22 mouse cellular contexts compared by ENCODE assay signal in the genomic region with DNA sequence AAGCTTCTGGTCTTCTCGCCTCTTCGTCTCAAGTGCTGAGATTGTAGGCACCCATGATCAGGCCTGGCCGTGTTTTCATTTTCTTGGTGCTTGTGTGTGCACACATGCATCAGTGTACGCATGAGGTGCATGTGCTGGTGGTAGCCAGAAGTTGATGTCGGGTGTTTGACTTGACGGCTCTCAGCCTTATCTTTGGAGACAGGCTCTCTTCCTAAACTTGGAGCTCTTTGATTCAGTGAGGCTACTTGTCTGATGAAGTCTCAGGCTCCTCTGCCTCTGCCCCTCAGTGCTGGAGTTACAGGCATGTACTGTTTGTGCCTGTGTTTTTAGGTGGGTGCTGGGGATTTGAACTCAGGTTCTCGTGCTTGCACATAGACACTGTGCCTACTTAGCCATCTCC. TPM values are rescaled to one million over a fixed set of nuclear protein-coding genes. Genes with fewer than 3 reads are reported as not detected.
DNase-seq lines count a peak whose midpoint lies in the region; ATAC-seq lines count a peak whose summit lies in the region.
"Had no signal": no experiment of that assay in that cellular context is flagged by ENCODE, and none has a peak within 500 bp of the region (broad histone marks: within the 10 kb centered on the region; RNA-seq: fewer than 3 reads in every experiment).

No protein-coding gene starts in this region.

- H3K4me2 ChIP-seq in embryonic facial prominence, embryonic 13.5 days = no peak overlapping the region
- peak overlapping the region; percentile 22 for H3K4me2 ChIP-seq in liver, embryonic 11.5 days
- peak overlapping the region; percentile 44 for H3K4me2 ChIP-seq in liver, embryonic 15.5 days
- H3K4me2 ChIP-seq: heart, embryonic 11.5 days; heart, embryonic 15.5 days; hindbrain, embryonic 14.5 days had no signal

- WGBS in embryonic facial prominence, embryonic 13.5 days = 90% methylated on average over 7 of the region's 7 CpGs
- WGBS in embryonic facial prominence, embryonic 10.5 days = 96% methylated on average over 7 of the region's 7 CpGs
- WGBS in liver, embryonic 11.5 days = 62% methylated on average over 7 of the region's 7 CpGs
- 32% methylated on average over 7 of the region's 7 CpGs for WGBS in liver, embryonic 15.5 days (ENCODE audit: insufficient replicate concordance)

- H3K27me3 ChIP-seq in embryonic facial prominence, embryonic 13.5 days = no peaks in the 10 kb centered on the region
- H3K27me3 ChIP-seq in embryonic facial prominence, embryonic 10.5 days (replicated peaks; ENCODE audit: low read depth, poor library complexity, severe bottlenecking) = peaks cover 8% of the 10 kb centered on the region
- no peaks in the 10 kb centered on the region for H3K27me3 ChIP-seq in liver, embryonic 11.5 days (replicated peaks; ENCODE audit: control insufficient read depth, insufficient read depth, low read length)
- H3K27me3 ChIP-seq in liver, embryonic 15.5 days = no peaks in the 10 kb centered on the region
- H3K27me3 ChIP-seq: heart, embryonic 15.5 days; Patski had no signal

- no peak overlapping the region for H3K9ac ChIP-seq in embryonic facial prominence, embryonic 13.5 days
- no peak overlapping the region for H3K9ac ChIP-seq in liver, embryonic 11.5 days (ENCODE audit: low read depth, low read length)
- peak overlapping the region; percentile 28; the same call in 1 of the 2 replicates for H3K9ac ChIP-seq in liver, embryonic 15.5 days
- H3K9ac ChIP-seq: heart, embryonic 15.5 days; hindbrain, embryonic 14.5 days had no signal

- no peak overlapping the region for H3K4me3 ChIP-seq in embryonic facial prominence, embryonic 13.5 days
- H3K4me3 ChIP-seq in embryonic facial prominence, embryonic 10.5 days = no peak overlapping the region
- no peak overlapping the region for H3K4me3 ChIP-seq in liver, embryonic 11.5 days (ENCODE audit: low read depth, low read length)
- no peak overlapping the region for H3K4me3 ChIP-seq in liver, embryonic 15.5 days (replicated peaks)
- H3K4me3 ChIP-seq: erythroblast, embryonic 14.5 days; heart, embryonic 15.5 days; hindbrain, embryonic 10.5 days had no signal

- H3K36me3 ChIP-seq in embryonic facial prominence, embryonic 13.5 days = no peaks in the 10 kb centered on the region
- H3K36me3 ChIP-seq in embryonic facial prominence, embryonic 10.5 days (replicated peaks) = no peaks in the 10 kb centered on the region
- H3K36me3 ChIP-seq in liver, embryonic 11.5 days (ENCODE audit: control insufficient read depth, insufficient read depth, low read length) = no peaks in the 10 kb centered on the region
- no peaks in the 10 kb centered on the region for H3K36me3 ChIP-seq in liver, embryonic 15.5 days (replicated peaks)
- H3K36me3 ChIP-seq: heart, embryonic 15.5 days; hindbrain, embryonic 10.5 days had no signal

- 0 out of 2 replicates have a peak overlapping the region, but pooled peaks have one; percentile 13 for H3K27ac ChIP-seq in embryonic facial prominence, embryonic 13.5 days
- no peak overlapping the region for H3K27ac ChIP-seq in embryonic facial prominence, embryonic 10.5 days (replicated peaks)
- H3K27ac ChIP-seq in liver, embryonic 11.5 days (ENCODE audit: low read depth, low read length) = no peak overlapping the region
- H3K27ac ChIP-seq in liver, embryonic 15.5 days (replicated peaks) = peak overlapping the region; percentile 86
- H3K27ac ChIP-seq: heart, embryonic 15.5 days; hindbrain, embryonic 10.5 days; hindbrain, embryonic 14.5 days had no signal

- no peak for ATAC-seq in embryonic facial prominence, embryonic 13.5 days (ENCODE audit: insufficient number of reproducible peaks, insufficient read depth, low FRiP score, low TSS enrichment, low read depth)
- peak; percentile 75 for ATAC-seq in liver, embryonic 11.5 days (replicated peaks; ENCODE audit: low FRiP score)
- ATAC-seq in liver, embryonic 15.5 days (ENCODE audit: insufficient read depth) = peak; percentile 67
- ATAC-seq in megakaryocyte-erythroid progenitor cell, adult 5-6 weeks (replicated peaks; ENCODE audit: low FRiP score, low TSS enrichment, poor library complexity, severe bottlenecking) = peak; percentile 66
- ATAC-seq: activated CD4-positive, CD25-positive, alpha-beta regulatory T cell, adult 4 months; Patski had no signal

- no peak for DNase-seq in embryonic facial prominence, embryonic 10.5 days (ENCODE audit: low spot score)
- DNase-seq in liver, embryonic 11.5 days (ENCODE audit: low spot score) = no peak
- no peak for DNase-seq in urinary bladder, adult 18-20 months (ENCODE audit: low spot score in 2 of 2)
- no peak for DNase-seq in kidney, adult 11 months
- DNase-seq in cerebellum, adult 9-11 months = no peak
- DNase-seq: adrenal gland, postnatal 25 days; B cell, adult 2 months; cerebellum, adult 2 months; cerebellum, postnatal 14 days; gastrocnemius, postnatal 10 days; heart, adult 18-20 months; heart, postnatal 14 days had no signal

- H3K4me1 ChIP-seq in embryonic facial prominence, embryonic 13.5 days = peaks cover 50% of the 10 kb centered on the region
- peaks cover 39% of the 10 kb centered on the region for H3K4me1 ChIP-seq in embryonic facial prominence, embryonic 10.5 days
- H3K4me1 ChIP-seq in liver, embryonic 11.5 days (replicated peaks; ENCODE audit: control insufficient read depth, insufficient read depth, low read length) = peaks cover 65% of the 10 kb centered on the region
- H3K4me1 ChIP-seq in liver, embryonic 15.5 days (replicated peaks) = peaks cover 87% of the 10 kb centered on the region

- H3K9me3 ChIP-seq in embryonic facial prominence, embryonic 13.5 days = no peaks in the 10 kb centered on the region
- no peaks in the 10 kb centered on the region for H3K9me3 ChIP-seq in embryonic facial prominence, embryonic 10.5 days
- no peaks in the 10 kb centered on the region for H3K9me3 ChIP-seq in liver, embryonic 11.5 days (ENCODE audit: control insufficient read depth, low read length)
- H3K9me3 ChIP-seq in liver, embryonic 15.5 days (replicated peaks) = no peaks in the 10 kb centered on the region
- H3K9me3 ChIP-seq: heart, embryonic 15.5 days had no signal

RNA-seq across cellular contexts. Expression of gene Chst11, which starts 9.0 kb away (rescaled TPM):
- 2.6 and 3.6 TPM in 2 replicates for polyA plus RNA-seq in embryonic facial prominence, embryonic 13.5 days (2015; fragmentation: Nextera tagmentation; extraction: Ambion mirVana)
- polyA plus RNA-seq in embryonic facial prominence, embryonic 10.5 days (2016; fragmentation: Nextera tagmentation; extraction: Ambion mirVana) = 1.1 and 1.3 TPM in 2 replicates
- 2.9 and 3.1 TPM in 2 replicates for polyA plus RNA-seq in liver, embryonic 11.5 days (2014; fragmentation: Nextera tagmentation; extraction: Ambion mirVana)
- 1.2 TPM in 2 replicates for polyA plus RNA-seq in liver, embryonic 15.5 days (2015; fragmentation: Nextera tagmentation; extraction: Ambion mirVana)
- 14.2 and 15.2 TPM in 2 replicates for total RNA-seq in megakaryocyte-erythroid progenitor cell, adult 5-6 weeks (2014; fragmentation: Nextera tagmentation)
- total RNA-seq in megakaryocyte-erythroid progenitor cell, adult 5-6 weeks (2017) = 19.0 and 24.1 TPM in 2 replicates

Comparison
In these comparisons a context has a peak if more than half of its experiments do, and no peak if none do; other contexts are left out.
1. H3K27ac ChIP-seq: peak in embryonic facial prominence, embryonic 13.5 days (single experiment) and liver, embryonic 15.5 days (single experiment); none in embryonic facial prominence, embryonic 10.5 days (single experiment) and liver, embryonic 11.5 days (single experiment).